Mouse (Mus musculus): Measurements from ENCODE around the gene Alkbh2. TPM values are rescaled to one million over a fixed set of nuclear protein-coding genes. Genes with fewer than 3 reads are reported as not detected.

The Alkbh2 gene
- polyA plus RNA-seq, 1 experiment from 2014 or later, result 14.7 TPM

- Histone ChIP-seq H3K27me3 (no peaks in the 10 kb centered on the region), H3K4me2 (replicated peaks) (no peak overlapping the region), H3K27ac (no peak overlapping the region), H3K4me1 (no peaks in the 10 kb centered on the region), H3K9ac (no peak overlapping the region), H3K4me3 (no peak overlapping the region), H3K36me3 (no peaks in the 10 kb centered on the region), H3K9me3 (no peaks in the 10 kb centered on the region)
- 81% methylated on average over 6 of the region's 6 CpGs for WGBS
- ATAC-seq (ENCODE audit: insufficient number of reproducible peaks, insufficient read depth, low FRiP score, low TSS enrichment), result no peak
Measured at GRCm38 (mm10) chr5:114161424-114161823, 33.4 kb upstream of the Alkbh2 start.

DNA sequence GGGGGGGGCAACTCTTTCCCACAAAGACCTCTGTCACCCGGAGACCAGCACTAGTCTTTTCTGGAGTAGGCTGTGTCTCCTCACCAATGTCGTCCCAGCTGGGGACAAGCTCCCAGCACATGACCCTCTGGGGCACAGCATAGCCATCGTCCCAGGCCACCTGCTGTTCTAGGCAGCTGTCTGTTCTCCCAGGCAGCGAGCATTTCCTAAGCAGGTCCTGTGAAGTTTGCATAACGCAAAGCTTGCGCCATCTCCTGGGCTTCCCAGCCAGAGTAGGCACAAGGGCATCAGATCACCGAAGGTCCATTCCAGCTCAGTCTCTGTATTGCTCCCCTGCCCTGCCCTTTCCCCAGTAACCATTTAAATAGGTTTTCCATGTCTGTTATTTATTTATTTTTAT, 29.2 kb upstream of the Alkbh2 start:
- Histone ChIP-seq H3K4me3 (no peak overlapping the region), H3K27me3 (0 out of 2 replicates have a peak, but pooled peaks cover 6% of the 10 kb centered on the region), H3K4me1 (no peaks in the 10 kb centered on the region), H3K27ac (no peak overlapping the region), H3K9me3 (no peaks in the 10 kb centered on the region), H3K9ac (no peak overlapping the region), H3K4me2 (replicated peaks) (no peak overlapping the region), H3K36me3 (no peaks in the 10 kb centered on the region)
- WGBS, result 60% methylated on average over 7 of the region's 7 CpGs
- ATAC-seq (ENCODE audit: insufficient number of reproducible peaks, insufficient read depth, low FRiP score, low TSS enrichment), result no peak

GRCm38 (mm10) chr5:114155168-114155933, 27.3 kb upstream of the Alkbh2 start:
- no peak overlapping the region for H3K9ac ChIP-seq
- H3K36me3 ChIP-seq, result no peaks in the 10 kb centered on the region

GRCm38 (mm10) chr5:114154765-114155164, 26.7 kb upstream of the Alkbh2 start:
- Histone ChIP-seq H3K9ac (no peak overlapping the region), H3K4me3 (no peak overlapping the region), H3K4me2 (replicated peaks) (no peak overlapping the region), H3K27me3 (0 out of 2 replicates have a peak, but pooled peaks cover 6% of the 10 kb centered on the region), H3K4me1 (no peaks in the 10 kb centered on the region), H3K27ac (no peak overlapping the region), H3K36me3 (no peaks in the 10 kb centered on the region), H3K9me3 (no peaks in the 10 kb centered on the region)
- 79% methylated on average over 5 of the region's 5 CpGs for WGBS
- ATAC-seq (ENCODE audit: insufficient number of reproducible peaks, insufficient read depth, low FRiP score, low TSS enrichment), result no peak

More at GRCm38 (mm10) chr5:114155168-114155933, 27.3 kb upstream of the Alkbh2 start:
- H3K4me1 ChIP-seq, result no peaks in the 10 kb centered on the region
- WGBS, result 50% methylated on average over 9 of the region's 9 CpGs
- H3K4me3 ChIP-seq, result no peak overlapping the region
- ATAC-seq (ENCODE audit: insufficient number of reproducible peaks, insufficient read depth, low FRiP score, low TSS enrichment), result no peak
- no peak overlapping the region for H3K27ac ChIP-seq
- H3K4me2 ChIP-seq (replicated peaks), result no peak overlapping the region
- H3K27me3 ChIP-seq, result 0 out of 2 replicates have a peak, but pooled peaks cover 6% of the 10 kb centered on the region
- H3K9me3 ChIP-seq, result no peaks in the 10 kb centered on the region

- no peak for ATAC-seq (ENCODE audit: insufficient number of reproducible peaks, insufficient read depth, low FRiP score, low TSS enrichment)
- WGBS, result 1% methylated on average over 12 of the region's 12 CpGs
- H3K4me3 ChIP-seq, result peak overlapping the region; percentile 20; the same call in 1 of the 2 replicates
- 0 out of 2 replicates have a peak overlapping the region, but pooled peaks have one; percentile 13 for H3K4me2 ChIP-seq (replicated peaks)
- 0 out of 2 replicates have a peak, but pooled peaks cover 6% of the 10 kb centered on the region for H3K27me3 ChIP-seq
- H3K4me1 ChIP-seq, result no peaks in the 10 kb centered on the region
- 0 out of 2 replicates have a peak, but pooled peaks cover 4% of the 10 kb centered on the region for H3K9me3 ChIP-seq
- H3K27ac ChIP-seq, result no peak overlapping the region
- H3K36me3 ChIP-seq, result no peaks in the 10 kb centered on the region
- no peak overlapping the region for H3K9ac ChIP-seq
Measured at GRCm38 (mm10) chr5:114153490-114153889, 25.5 kb upstream of the Alkbh2 start.

GRCm38 (mm10) chr5:114152359-114153092, 24.5 kb upstream of the Alkbh2 start:
- no peak overlapping the region for H3K27ac ChIP-seq
- ATAC-seq (ENCODE audit: insufficient number of reproducible peaks, insufficient read depth, low FRiP score, low TSS enrichment), result no peak
- no peak overlapping the region for H3K9ac ChIP-seq
- H3K4me2 ChIP-seq (replicated peaks), result no peak overlapping the region
- H3K4me3 ChIP-seq, result no peak overlapping the region
- 0 out of 2 replicates have a peak, but pooled peaks cover 5% of the 10 kb centered on the region for H3K9me3 ChIP-seq
- no peaks in the 10 kb centered on the region for H3K4me1 ChIP-seq
- H3K36me3 ChIP-seq, result no peaks in the 10 kb centered on the region
- H3K27me3 ChIP-seq, result 0 out of 2 replicates have a peak, but pooled peaks cover 6% of the 10 kb centered on the region
- 85% methylated on average over 12 of the region's 12 CpGs for WGBS

- H3K4me1 ChIP-seq, result peaks cover 15% of the 10 kb centered on the region
- H3K36me3 ChIP-seq, result no peaks in the 10 kb centered on the region
- no peak overlapping the region for H3K27ac ChIP-seq
- WGBS, result 81% methylated on average over 14 of the region's 14 CpGs
- no peak overlapping the region for H3K4me2 ChIP-seq (replicated peaks)
- H3K4me3 ChIP-seq, result no peak overlapping the region
- H3K9me3 ChIP-seq, result 0 out of 2 replicates have a peak, but pooled peaks cover 5% of the 10 kb centered on the region
- no peaks in the 10 kb centered on the region for H3K27me3 ChIP-seq
- H3K9ac ChIP-seq, result no peak overlapping the region
- no peak for ATAC-seq (ENCODE audit: insufficient number of reproducible peaks, insufficient read depth, low FRiP score, low TSS enrichment)
Measured at GRCm38 (mm10) chr5:114147043-114147972, 19.3 kb upstream of the Alkbh2 start.

DNA sequence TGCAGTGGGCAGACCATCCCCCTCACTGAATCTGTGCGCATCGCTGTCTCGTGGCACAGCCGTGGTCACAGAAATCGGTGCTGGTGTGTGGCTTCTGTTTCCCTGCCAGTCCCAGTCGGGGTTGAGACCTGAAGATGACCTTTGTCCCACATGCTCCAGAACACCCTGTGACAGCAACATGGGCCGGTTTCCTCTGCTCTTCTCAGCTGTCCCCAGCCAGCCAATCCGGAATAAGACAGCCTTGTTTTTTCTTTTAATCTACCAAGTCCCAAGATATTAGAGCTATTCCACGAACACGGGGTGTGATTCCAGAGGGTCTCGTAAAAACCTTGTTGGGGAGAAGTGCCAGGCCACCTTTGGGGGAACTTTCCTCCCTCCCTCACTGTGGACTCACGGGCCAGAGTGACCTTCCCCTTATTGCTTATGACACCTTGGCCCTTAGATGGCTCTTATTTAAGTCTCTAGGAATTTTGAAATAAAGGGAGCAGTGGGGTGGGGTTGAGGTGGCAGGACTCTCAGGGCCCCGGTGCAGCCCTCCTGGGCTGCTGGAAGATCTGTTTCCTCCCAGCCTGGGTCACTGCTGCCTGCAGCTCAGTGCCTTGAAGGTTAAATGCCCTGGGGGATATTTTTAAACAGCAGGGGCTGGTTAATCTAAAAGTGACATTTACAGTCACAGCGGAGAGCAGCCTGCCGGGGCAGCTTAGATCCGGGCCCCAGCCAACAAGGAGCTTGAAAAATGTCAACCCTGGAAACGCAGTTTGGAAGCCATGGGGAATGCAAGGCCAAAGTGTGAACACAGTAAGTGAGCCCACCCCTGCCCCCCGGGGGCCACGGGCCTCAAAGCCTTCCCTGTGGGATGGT, 18.2 kb upstream of the Alkbh2 start, which contains the start of gene Acacb:
Gene Acacb (plus strand): TSS at position 508 of the 861 bp plus-strand sequence.
- Histone ChIP-seq H3K4me2 (replicated peaks) (no peak within 1 kb of the TSS), H3K4me3 (no peak within 1 kb of the TSS)

DNA sequence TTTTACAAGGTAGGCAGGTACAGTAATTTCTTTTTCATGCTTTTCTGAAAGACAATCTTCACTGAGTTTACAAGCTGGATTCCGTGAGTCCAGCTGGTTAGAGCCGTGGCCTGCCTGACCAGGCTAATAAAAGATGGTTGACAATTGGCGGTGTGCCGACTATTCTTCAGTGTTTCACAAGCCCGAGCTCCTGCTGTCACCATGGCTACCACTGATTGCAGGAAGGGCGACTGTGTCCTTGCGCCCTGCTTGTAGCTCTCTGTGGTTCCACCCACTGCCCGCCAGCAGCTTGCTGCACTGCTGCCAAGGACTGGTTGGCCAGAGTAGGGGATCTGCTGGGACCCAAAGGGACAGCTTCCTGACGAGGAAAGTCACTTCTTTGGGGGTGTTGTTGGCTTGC, 11.2 kb upstream of the Alkbh2 start:
- Histone ChIP-seq H3K4me1 (peaks cover 8% of the 10 kb centered on the region), H3K4me2 (replicated peaks) (no peak overlapping the region), H3K9me3 (no peaks in the 10 kb centered on the region), H3K27me3 (no peaks in the 10 kb centered on the region), H3K9ac (no peak overlapping the region), H3K4me3 (no peak overlapping the region), H3K36me3 (peaks cover 32% of the 10 kb centered on the region), H3K27ac (no peak overlapping the region)
- WGBS, result 65% methylated on average over 9 of the region's 9 CpGs
- no peak for ATAC-seq (ENCODE audit: insufficient number of reproducible peaks, insufficient read depth, low FRiP score, low TSS enrichment)

More for the DNA sequence above, 18.2 kb upstream of the Alkbh2 start, which contains the start of gene Acacb:
- Histone ChIP-seq H3K36me3 (no peaks in the 10 kb centered on the region), H3K27me3 (no peaks in the 10 kb centered on the region), H3K4me1 (peaks cover 15% of the 10 kb centered on the region), H3K9me3 (0 out of 2 replicates have a peak, but pooled peaks cover 5% of the 10 kb centered on the region), H3K9ac (no peak within 1 kb of the TSS), H3K27ac (no peak within 1 kb of the TSS)
- 31% methylated on average over 19 of the region's 19 CpGs for WGBS
- no peak for ATAC-seq (ENCODE audit: insufficient number of reproducible peaks, insufficient read depth, low FRiP score, low TSS enrichment)
